Mouse (Mus musculus) limb, embryonic 11.5 days (tissue): ENCODE data around the gene Sds. TPM values are rescaled to one million over a fixed set of nuclear protein-coding genes. Genes with fewer than 3 reads are reported as not detected.

ENCODE experiments used
- ATAC-seq: fragments of 200-750 bp; cut with Nextera tagmentation; 2 replicates; pipeline ENCODE4 v1.8.0; 2017; ENCODE audit warnings: low read depth; ENCODE audit not compliant: insufficient number of reproducible peaks, low FRiP score, low TSS enrichment
- DNase-seq: peaks from one replicate; pipeline ENCODE4 v3.0.0-alpha.2; 2015; ENCODE audit warnings: low spot score
- H3K27ac ChIP-seq: fragments of 300-500 bp; sonication (generic); replicated peaks from 2 replicates; pipeline ENCODE4 v1.5.1; 2014; ENCODE audit warnings: low read depth, mild to moderate bottlenecking, low read length
- H3K27me3 ChIP-seq: fragments of 300-500 bp; sonication (generic); 2 replicates; pipeline ENCODE4 v1.6.1; 2014; ENCODE audit warnings: mild to moderate bottlenecking, low read length, mixed read lengths; ENCODE audit not compliant: control insufficient read depth, insufficient read depth
- H3K36me3 ChIP-seq: fragments of 300-500 bp; sonication (generic); 2 replicates; pipeline ENCODE4 v1.6.1; 2014; ENCODE audit warnings: mild to moderate bottlenecking, low read length, moderate library complexity, mixed read lengths; ENCODE audit not compliant: control insufficient read depth, insufficient read depth
- H3K4me1 ChIP-seq: fragments of 300-500 bp; sonication (generic); 2 replicates; pipeline ENCODE4 v1.6.1; 2014; ENCODE audit warnings: low read length, mixed read lengths; ENCODE audit not compliant: control insufficient read depth, insufficient read depth
- H3K4me2 ChIP-seq: fragments of 300-500 bp; sonication (generic); 2 replicates; pipeline ENCODE4 v1.6.1; 2014; ENCODE audit warnings: low read depth, mild to moderate bottlenecking, moderate library complexity; ENCODE audit not compliant: severe bottlenecking
- H3K4me3 ChIP-seq: fragments of 300-500 bp; sonication (generic); 2 replicates; pipeline ENCODE4 v1.5.1; 2014; ENCODE audit warnings: low read depth, low read length
- H3K9ac ChIP-seq: fragments of 300-500 bp; sonication (generic); 2 replicates; pipeline ENCODE4 v1.6.1; 2014; ENCODE audit warnings: mild to moderate bottlenecking, low read length
- H3K9me3 ChIP-seq: fragments of 300-500 bp; sonication (generic); 2 replicates; pipeline ENCODE4 v1.6.1; 2016; ENCODE audit warnings: low read length; ENCODE audit not compliant: control insufficient read depth
- WGBS: fragments of 180-500 bp; shearing (Covaris S2); extraction: QIAGEN DNeasy Blood & Tissue Kit; methylation state at CpG from one replicate; pipeline ENCODE4 v1.1.7; 2014; 5-methylcytosine and 5-hydroxymethylcytosine counted together
- polyA plus RNA-seq: library from polyadenylated mRNA; unstranded; fragments of >200 nt; fragmentation: Nextera tagmentation; extraction: Ambion mirVana; gene quantifications from 2 replicates; pipeline ENCODE4 v1.2.1, GENCODE M21; 2014

Sds gene
- polyA plus RNA-seq, 1 experiment from 2014 or later: not detected

DNA sequence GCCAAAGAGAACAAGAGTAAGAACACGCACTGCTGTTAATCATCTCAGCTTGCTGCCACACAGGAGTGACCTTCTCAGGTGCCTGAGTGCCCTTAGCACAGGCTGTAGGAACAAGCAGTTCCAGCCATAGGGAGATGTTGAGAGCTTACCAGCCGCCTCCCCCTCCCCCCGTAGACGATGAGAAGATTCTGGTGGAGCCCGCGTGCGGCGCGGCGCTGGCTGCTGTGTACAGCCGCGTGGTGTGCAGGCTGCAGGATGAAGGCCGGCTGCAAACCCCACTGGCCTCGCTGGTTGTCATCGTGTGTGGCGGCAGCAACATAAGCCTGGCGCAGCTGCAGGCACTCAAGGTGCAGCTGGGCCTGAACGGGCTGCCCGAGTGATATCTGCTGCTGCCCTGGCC, 7.1 kb downstream of the Sds start:
- Histone ChIP-seq H3K4me1 (no peaks in the 10 kb centered on the region), H3K4me2 (no peak overlapping the region), H3K27me3 (no peaks in the 10 kb centered on the region), H3K36me3 (peaks cover 6% of the 10 kb centered on the region; the same call in 1 of the 2 replicates), H3K9ac (no peak overlapping the region), H3K9me3 (no peaks in the 10 kb centered on the region), H3K4me3 (no peak overlapping the region), H3K27ac (no peak overlapping the region)
- ATAC-seq (no peak), DNase-seq (no peak)
- 87% methylated on average over 19 of the region's 19 CpGs for WGBS

DNA sequence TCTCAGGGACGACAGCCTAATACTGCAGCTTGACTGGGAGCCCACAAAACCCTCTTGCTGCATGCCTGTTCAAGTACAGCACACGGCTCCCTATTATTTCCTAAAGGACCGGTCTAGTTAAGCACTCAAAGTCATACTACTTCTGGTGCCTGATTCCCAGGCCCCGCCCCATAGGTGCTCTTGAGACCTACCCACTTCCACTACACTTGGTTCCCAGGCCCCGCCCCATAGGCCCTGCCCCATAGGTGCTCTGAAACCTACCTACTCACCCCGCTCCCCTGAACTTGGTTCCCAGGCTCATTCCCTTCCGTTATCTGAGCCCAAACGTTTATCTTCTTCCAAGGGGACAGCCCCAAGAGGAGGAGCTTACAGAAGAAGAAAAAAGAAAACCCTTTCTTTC, 11.5 kb downstream of the Sds start:
- no peaks in the 10 kb centered on the region for H3K27me3 ChIP-seq
- WGBS: 85% methylated on average over 8 of the region's 8 CpGs
- H3K9ac ChIP-seq: no peak overlapping the region
- no peak overlapping the region for H3K4me2 ChIP-seq
- ATAC-seq: no peak
- H3K9me3 ChIP-seq: no peaks in the 10 kb centered on the region
- H3K27ac ChIP-seq: no peak overlapping the region
- H3K4me3 ChIP-seq: no peak overlapping the region
- DNase-seq: no peak
- H3K36me3 ChIP-seq: peaks cover 8% of the 10 kb centered on the region; the same call in 1 of the 2 replicates
- no peaks in the 10 kb centered on the region for H3K4me1 ChIP-seq

DNA sequence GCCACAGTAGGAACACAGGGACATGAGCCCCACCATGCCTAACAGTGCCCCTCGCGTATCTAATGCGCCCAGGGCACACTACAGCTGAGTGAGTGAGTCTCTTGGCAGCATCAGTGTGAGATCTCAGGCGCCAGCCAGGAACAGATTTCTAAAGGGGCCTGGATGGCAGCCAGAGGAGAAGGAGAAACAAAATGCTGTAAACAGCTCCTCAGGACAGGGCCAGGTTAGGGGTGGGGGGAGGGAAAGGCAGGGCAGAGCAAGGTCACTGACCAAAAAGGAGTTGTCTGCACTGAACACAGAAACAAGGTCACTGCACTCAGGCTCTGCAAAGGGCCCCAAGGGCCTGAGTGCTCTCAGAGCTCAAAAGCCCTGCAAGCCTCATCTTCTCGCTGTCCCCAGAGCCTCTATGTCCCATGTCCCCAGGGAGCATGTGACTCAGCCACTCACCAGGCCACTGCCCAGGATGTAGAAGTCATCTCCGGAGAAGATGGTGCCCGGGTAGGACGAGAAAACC, 14.4 kb downstream of the Sds start:
- 88% methylated on average over 8 of the region's 8 CpGs for WGBS
- no peak overlapping the region for H3K4me3 ChIP-seq
- H3K9ac ChIP-seq: no peak overlapping the region
- peaks cover 9% of the 10 kb centered on the region; the same call in 1 of the 2 replicates for H3K36me3 ChIP-seq
- H3K4me2 ChIP-seq: no peak overlapping the region
- no peaks in the 10 kb centered on the region for H3K4me1 ChIP-seq
- no peaks in the 10 kb centered on the region for H3K9me3 ChIP-seq
- H3K27me3 ChIP-seq: no peaks in the 10 kb centered on the region
- no peak for ATAC-seq
- no peak overlapping the region for H3K27ac ChIP-seq
- no peak for DNase-seq

- no peaks in the 10 kb centered on the region for H3K9me3 ChIP-seq
- ATAC-seq (no peak), DNase-seq (peak; percentile 73)
- H3K4me1 ChIP-seq: no peaks in the 10 kb centered on the region
- no peaks in the 10 kb centered on the region for H3K27me3 ChIP-seq
- 58% methylated on average over 11 of the region's 11 CpGs for WGBS
- H3K9ac ChIP-seq: no peak overlapping the region
- H3K36me3 ChIP-seq: peaks cover 3% of the 10 kb centered on the region; the same call in 1 of the 2 replicates
- no peak overlapping the region for H3K27ac ChIP-seq
- H3K4me3 ChIP-seq: no peak overlapping the region
- no peak overlapping the region for H3K4me2 ChIP-seq
These were observed 16.1 kb downstream of the Sds start for GRCm38 (mm10) chr5:120492437-120492836.

- no peak overlapping the region for H3K4me3 ChIP-seq
- no peak for DNase-seq
- no peak overlapping the region for H3K9ac ChIP-seq
- H3K9me3 ChIP-seq: no peaks in the 10 kb centered on the region
- H3K4me1 ChIP-seq: no peaks in the 10 kb centered on the region
- WGBS: 84% methylated on average over 6 of the region's 6 CpGs
- H3K27ac ChIP-seq: no peak overlapping the region
- H3K36me3 ChIP-seq: peaks cover 4% of the 10 kb centered on the region
- H3K27me3 ChIP-seq: no peaks in the 10 kb centered on the region
- ATAC-seq: no peak
- no peak overlapping the region for H3K4me2 ChIP-seq
These were observed 17.1 kb downstream of the Sds start for GRCm38 (mm10) chr5:120493440-120493839.

GRCm38 (mm10) chr5:120493873-120494395, 17.6 kb downstream of the Sds start:
- no peak overlapping the region for H3K4me3 ChIP-seq
- ATAC-seq (no peak), DNase-seq (no peak)
- no peak overlapping the region for H3K27ac ChIP-seq
- H3K9ac ChIP-seq: no peak overlapping the region
- no peaks in the 10 kb centered on the region for H3K9me3 ChIP-seq
- H3K4me1 ChIP-seq: no peaks in the 10 kb centered on the region
- peaks cover 7% of the 10 kb centered on the region for H3K36me3 ChIP-seq
- WGBS: 88% methylated on average over 9 of the region's 9 CpGs
- no peak overlapping the region for H3K4me2 ChIP-seq
- H3K27me3 ChIP-seq: no peaks in the 10 kb centered on the region

DNA sequence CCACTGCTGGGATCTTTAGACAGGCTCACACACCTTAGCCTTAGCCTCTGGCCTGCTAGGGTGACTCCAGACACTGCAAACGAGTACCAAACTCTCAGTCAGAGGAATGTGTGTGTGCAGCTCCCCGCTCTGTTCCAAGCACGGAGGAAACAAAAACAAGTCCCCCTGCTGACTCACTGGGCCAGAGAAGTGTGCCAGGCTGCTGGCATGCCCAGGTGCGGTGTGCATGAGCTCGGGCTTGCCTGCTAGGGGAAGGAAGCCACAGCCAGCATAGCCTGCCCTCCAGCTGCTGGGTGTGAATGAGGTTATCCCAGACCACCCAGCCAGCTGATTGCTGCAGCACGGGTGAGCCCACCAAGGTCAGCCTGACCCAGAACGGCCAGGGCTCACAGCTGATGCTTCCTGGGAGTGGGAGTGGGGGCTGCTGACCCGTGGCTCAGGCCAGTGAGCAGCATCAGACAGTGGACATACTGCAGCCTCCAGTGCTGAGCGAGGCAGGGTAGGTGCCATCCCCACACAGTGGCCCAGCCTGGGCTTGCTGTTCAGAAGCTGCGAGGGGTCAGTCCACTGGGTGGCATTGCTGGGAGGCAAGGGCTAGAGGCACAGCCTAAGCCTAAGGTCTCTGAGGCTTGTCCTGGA, 18.9 kb downstream of the Sds start:
- no peak overlapping the region for H3K4me3 ChIP-seq
- no peak for DNase-seq
- no peaks in the 10 kb centered on the region for H3K27me3 ChIP-seq
- H3K9me3 ChIP-seq: no peaks in the 10 kb centered on the region
- WGBS: 74% methylated on average over 10 of the region's 10 CpGs
- peaks cover 7% of the 10 kb centered on the region for H3K36me3 ChIP-seq
- ATAC-seq: no peak
- no peak overlapping the region for H3K9ac ChIP-seq
- H3K4me2 ChIP-seq: no peak overlapping the region
- no peak overlapping the region for H3K27ac ChIP-seq
- H3K4me1 ChIP-seq: no peaks in the 10 kb centered on the region

DNA sequence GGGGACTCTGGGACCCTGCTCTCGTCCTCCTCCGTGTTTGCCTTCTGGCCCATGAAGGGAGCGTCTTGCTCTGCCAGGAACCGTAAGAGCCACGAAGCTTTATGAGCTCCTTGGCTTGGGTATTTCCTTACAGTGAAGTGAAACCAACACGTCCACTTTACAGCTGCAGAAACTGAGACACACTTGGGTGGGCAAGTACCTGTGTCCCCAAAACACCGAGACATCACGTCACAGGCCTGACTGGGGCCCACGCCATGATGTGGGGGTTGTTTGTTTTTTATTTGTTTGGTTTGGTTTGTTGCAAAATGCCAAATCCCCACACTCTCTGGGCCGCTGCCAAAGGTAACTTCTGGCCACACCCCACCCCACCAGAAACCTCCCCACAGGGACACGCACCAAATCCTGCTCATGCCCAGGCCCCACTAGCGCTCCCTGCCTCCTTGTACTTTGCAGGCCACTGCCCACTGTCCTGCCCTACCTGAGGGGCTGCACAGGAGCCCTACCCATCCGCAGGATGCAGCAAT, 19.4 kb downstream of the Sds start:
- Histone ChIP-seq H3K27me3 (no peaks in the 10 kb centered on the region), H3K4me3 (no peak overlapping the region), H3K4me1 (no peaks in the 10 kb centered on the region), H3K36me3 (peaks cover 7% of the 10 kb centered on the region), H3K9me3 (no peaks in the 10 kb centered on the region), H3K4me2 (no peak overlapping the region), H3K9ac (no peak overlapping the region), H3K27ac (no peak overlapping the region)
- ATAC-seq (no peak), DNase-seq (no peak)
- WGBS: 90% methylated on average over 13 of the region's 13 CpGs
